Mouse (Mus musculus) midbrain, embryonic 14.5 days (tissue): Measurements from ENCODE around the gene Hebp1. TPM values are rescaled to one million over a fixed set of nuclear protein-coding genes. Genes with fewer than 3 reads are reported as not detected.

ENCODE experiments used
- ATAC-seq: fragments of 200-750 bp; cut with Nextera tagmentation; 2 replicates; pipeline ENCODE4 v1.8.0; 2017; ENCODE audit warnings: moderate number of reproducible peaks, moderate library complexity; ENCODE audit not compliant: low FRiP score, low TSS enrichment
- DNase-seq: peaks from one replicate; pipeline ENCODE4 v3.0.0-alpha.2; 2015
- H3K27ac ChIP-seq: fragments of 300-500 bp; sonication (generic); replicated peaks from 2 replicates; pipeline ENCODE4 v1.5.1; 2014; ENCODE audit warnings: mild to moderate bottlenecking, low read depth, low read length, moderate library complexity
- H3K27me3 ChIP-seq: fragments of 300-500 bp; sonication (generic); 2 replicates; pipeline ENCODE4 v1.6.1; 2014; ENCODE audit warnings: low read length, control low read depth, mixed read lengths; ENCODE audit not compliant: control insufficient read depth, insufficient read depth
- H3K36me3 ChIP-seq: fragments of 300-500 bp; sonication (generic); 2 replicates; pipeline ENCODE4 v1.6.1; 2014; ENCODE audit warnings: low read length, control low read depth; ENCODE audit not compliant: control insufficient read depth, insufficient read depth
- H3K4me1 ChIP-seq: fragments of 300-500 bp; sonication (generic); 2 replicates; pipeline ENCODE4 v1.6.1; 2014; ENCODE audit warnings: mild to moderate bottlenecking, antibody characterized with exemption, low read length, control low read depth; ENCODE audit not compliant: control insufficient read depth, insufficient read depth
- H3K4me2 ChIP-seq: fragments of 300-500 bp; sonication (generic); 2 replicates; pipeline ENCODE4 v1.6.1; 2014; ENCODE audit warnings: mild to moderate bottlenecking, low read length, moderate library complexity
- H3K4me3 ChIP-seq: fragments of 300-500 bp; sonication (generic); replicated peaks from 2 replicates; pipeline ENCODE4 v1.5.1; 2014; ENCODE audit warnings: low read depth, low read length
- H3K9ac ChIP-seq: fragments of 300-500 bp; sonication (generic); replicated peaks from 2 replicates; pipeline ENCODE4 v1.6.1; 2014; ENCODE audit warnings: mild to moderate bottlenecking, low read length, moderate library complexity
- H3K9me3 ChIP-seq: fragments of 300-500 bp; sonication (generic); 2 replicates; pipeline ENCODE4 v1.6.1; 2016; ENCODE audit warnings: low read length, control low read depth, mixed read lengths; ENCODE audit not compliant: control insufficient read depth
- WGBS: fragments of 180-500 bp; shearing (Covaris S2); extraction: QIAGEN DNeasy Blood & Tissue Kit; methylation state at CpG from one replicate; pipeline ENCODE4 v1.1.7; 2014; 5-methylcytosine and 5-hydroxymethylcytosine counted together
- polyA plus RNA-seq: library from polyadenylated mRNA; unstranded; fragments of >200 nt; fragmentation: Nextera tagmentation; extraction: Ambion mirVana; gene quantifications from 2 replicates; pipeline ENCODE4 v1.2.1, GENCODE M21; 2014

Gene Hebp1
- polyA plus RNA-seq, 1 experiment from 2014 or later = 3.5 TPM

DNA sequence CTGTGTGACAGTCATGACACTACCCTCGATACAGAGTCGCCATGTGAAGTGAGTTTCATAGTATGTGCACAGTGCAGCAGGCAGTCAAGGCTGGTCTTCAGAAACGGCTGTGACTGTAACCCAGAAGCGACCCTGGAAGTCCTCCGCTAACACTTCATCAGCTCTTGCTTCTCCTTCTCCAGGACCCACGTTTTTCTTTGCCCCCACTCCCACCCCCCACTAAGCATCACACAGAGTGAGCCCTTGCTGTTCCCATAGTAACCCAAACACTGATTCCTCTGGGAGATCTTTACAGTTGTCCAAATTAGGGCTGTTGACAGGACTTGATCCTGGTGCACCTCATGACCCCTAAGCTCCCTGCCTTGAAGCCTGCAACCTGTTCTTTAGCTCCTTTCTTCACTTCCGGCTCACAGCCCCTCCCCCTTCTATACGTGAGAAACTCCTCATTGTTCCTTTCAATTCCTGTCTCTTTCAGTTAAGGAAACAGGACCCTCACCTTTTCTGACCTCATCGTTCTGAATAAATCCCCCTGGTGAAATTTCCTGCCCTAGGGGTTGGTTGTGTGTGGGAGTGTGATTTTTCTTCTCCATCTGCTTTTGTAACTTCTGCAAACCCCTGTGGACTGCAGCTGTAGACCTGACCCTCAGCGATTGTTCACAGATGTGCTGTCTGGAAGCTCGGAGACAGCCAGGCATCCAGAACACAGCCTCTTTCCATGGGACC, 61.2 kb downstream of the Hebp1 start:
- Histone ChIP-seq H3K9ac (no peak overlapping the region), H3K27me3 (no peaks in the 10 kb centered on the region), H3K36me3 (no peaks in the 10 kb centered on the region), H3K4me2 (no peak overlapping the region), H3K4me1 (peaks cover 4% of the 10 kb centered on the region), H3K4me3 (no peak overlapping the region), H3K27ac (no peak overlapping the region), H3K9me3 (no peaks in the 10 kb centered on the region)
- DNase-seq (peak; percentile 9), ATAC-seq (no peak)
- 43% methylated on average over 11 of the region's 11 CpGs for WGBS

DNA sequence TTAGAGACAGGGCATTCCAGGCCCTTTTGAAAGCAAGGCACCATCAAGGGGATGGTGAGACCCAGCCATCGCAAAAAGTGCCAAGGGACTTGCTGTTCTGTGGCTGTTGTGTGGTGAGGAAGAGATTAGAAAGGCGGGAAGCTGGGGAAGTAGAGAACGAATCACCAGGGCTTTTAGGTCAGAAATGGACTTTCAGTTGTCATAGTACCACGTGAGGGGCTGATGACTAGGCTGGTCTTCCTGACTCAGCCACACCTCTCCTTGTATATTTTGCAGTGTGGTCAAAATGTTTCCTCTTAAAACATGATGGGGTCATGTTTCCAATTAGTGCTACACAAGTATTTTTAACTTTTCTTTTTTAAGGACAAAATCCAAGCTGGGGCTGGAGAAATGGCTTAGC, 62.1 kb downstream of the Hebp1 start:
- Histone ChIP-seq H3K4me3 (no peak overlapping the region), H3K36me3 (no peaks in the 10 kb centered on the region), H3K27me3 (no peaks in the 10 kb centered on the region), H3K9ac (no peak overlapping the region), H3K27ac (no peak overlapping the region), H3K4me1 (peaks cover 4% of the 10 kb centered on the region), H3K9me3 (no peaks in the 10 kb centered on the region), H3K4me2 (no peak overlapping the region)
- ATAC-seq (no peak), DNase-seq (no peak)
- WGBS = 84% methylated on average over 4 of the region's 4 CpGs

DNA sequence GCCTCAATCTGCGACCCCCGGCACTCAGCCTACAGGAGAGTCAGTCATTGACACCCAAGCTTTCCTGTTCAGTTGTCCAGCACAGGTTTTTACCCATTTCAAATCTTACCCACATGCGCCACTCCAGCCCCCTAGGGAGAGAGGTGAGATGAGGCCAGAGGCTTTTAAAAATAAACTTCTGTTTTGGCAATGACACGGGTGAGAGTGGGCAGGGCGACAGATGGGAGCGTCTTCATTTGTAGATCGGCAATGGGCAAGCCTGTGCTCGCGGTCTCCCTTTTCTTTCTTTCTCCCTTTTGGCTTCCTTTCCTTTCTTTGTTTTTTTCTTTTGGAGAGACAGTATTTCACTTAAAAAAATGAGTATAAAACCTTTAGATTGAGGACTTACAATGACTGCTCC, 64.3 kb downstream of the Hebp1 start:
- Histone ChIP-seq H3K27ac (no peak overlapping the region), H3K4me3 (no peak overlapping the region), H3K4me2 (no peak overlapping the region), H3K9me3 (no peaks in the 10 kb centered on the region), H3K36me3 (no peaks in the 10 kb centered on the region), H3K27me3 (no peaks in the 10 kb centered on the region), H3K4me1 (peaks cover 4% of the 10 kb centered on the region), H3K9ac (no peak overlapping the region)
- WGBS = 92% methylated on average over 9 of the region's 9 CpGs
- DNase-seq (no peak), ATAC-seq (no peak)

DNA sequence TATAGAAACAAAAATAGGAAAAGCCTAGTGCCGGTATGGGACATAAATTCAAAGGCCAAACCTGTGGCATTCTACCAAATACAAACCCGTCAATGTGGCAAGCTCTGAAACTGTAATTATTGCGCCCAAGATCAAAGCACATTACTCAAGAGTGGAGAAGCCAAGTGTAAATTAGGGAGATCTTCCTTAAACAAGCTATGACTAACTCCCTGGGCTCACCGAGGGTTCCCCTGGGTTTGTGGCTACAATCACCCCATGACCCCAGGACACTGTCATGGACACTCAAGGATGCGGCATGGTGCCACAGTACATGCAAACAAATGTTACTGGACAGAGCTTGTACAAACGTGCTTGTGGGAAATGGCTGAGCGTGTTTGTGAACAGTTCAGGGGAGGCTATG, 64.7 kb downstream of the Hebp1 start:
- H3K27me3 ChIP-seq = no peaks in the 10 kb centered on the region
- H3K9me3 ChIP-seq = no peaks in the 10 kb centered on the region
- H3K4me2 ChIP-seq = no peak overlapping the region
- H3K27ac ChIP-seq = no peak overlapping the region
- 83% methylated on average over 7 of the region's 7 CpGs for WGBS
- H3K4me3 ChIP-seq = no peak overlapping the region
- peaks cover 4% of the 10 kb centered on the region for H3K4me1 ChIP-seq
- H3K36me3 ChIP-seq = no peaks in the 10 kb centered on the region
- DNase-seq = no peak
- H3K9ac ChIP-seq = no peak overlapping the region
- no peak for ATAC-seq

DNA sequence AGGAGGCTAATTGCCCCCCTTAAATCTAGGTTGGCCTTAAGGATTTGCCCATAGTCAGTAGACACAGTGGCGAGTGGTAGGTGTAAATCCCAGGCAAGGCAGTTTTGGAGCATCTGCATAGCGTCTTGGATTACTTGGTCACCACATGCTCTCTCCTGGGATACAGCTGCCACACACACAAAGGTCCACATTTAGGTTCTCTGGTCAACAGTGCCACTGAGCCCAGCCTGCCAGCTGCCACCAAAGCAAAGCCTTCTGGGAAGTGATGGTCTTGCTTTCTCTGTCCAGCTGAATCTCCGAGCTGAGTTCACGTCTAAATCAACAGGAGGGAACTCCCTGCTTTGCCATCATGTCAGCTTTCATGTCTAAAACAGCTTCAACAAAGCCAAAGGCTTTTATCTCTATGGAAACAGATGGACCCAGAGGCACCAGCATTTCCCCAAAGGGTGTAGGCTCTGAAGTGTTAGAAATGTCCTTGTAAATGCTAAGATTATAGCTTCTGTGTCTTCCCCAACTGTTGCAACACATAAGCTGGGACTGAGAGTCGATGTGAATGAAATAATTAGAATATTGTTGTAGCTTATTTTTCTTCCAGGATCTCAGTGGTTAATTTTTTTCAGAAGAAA, 73.0 kb downstream of the Hebp1 start:
- Histone ChIP-seq H3K9ac (no peak overlapping the region), H3K27ac (no peak overlapping the region), H3K4me2 (no peak overlapping the region), H3K36me3 (no peaks in the 10 kb centered on the region), H3K4me3 (no peak overlapping the region), H3K9me3 (no peaks in the 10 kb centered on the region), H3K4me1 (no peaks in the 10 kb centered on the region), H3K27me3 (0 out of 2 replicates have a peak, but pooled peaks cover 3% of the 10 kb centered on the region)
- DNase-seq (peak; percentile 8), ATAC-seq (no peak)
- WGBS = 36% methylated on average over 5 of the region's 5 CpGs

DNA sequence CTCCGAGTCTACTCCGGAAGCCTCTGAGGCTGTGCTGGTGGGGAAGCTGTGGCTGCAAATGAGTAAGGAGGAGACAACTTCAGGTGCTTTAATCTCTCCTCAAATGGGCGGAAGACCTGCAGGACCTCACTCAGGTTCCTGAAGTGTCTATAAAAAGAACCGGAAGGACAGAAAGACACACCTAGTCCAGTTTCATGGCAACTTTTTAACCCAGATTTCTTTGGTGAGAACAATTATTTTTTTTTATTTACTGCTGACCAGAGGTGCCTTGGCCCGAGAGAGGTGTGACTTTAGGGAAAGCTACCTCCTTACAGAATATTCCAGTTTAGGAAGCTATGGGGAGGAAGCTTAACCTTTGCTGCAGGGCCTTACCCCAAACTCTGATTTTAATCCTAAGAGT, 79.6 kb downstream of the Hebp1 start, which contains the start of gene Gprc5d:
Gene Gprc5d, minus strand, starts transcription at position 101 of the 400 bp plus-strand sequence.
- H3K9ac ChIP-seq = no peak within 1 kb of the TSS
- no peaks in the 10 kb centered on the region for H3K9me3 ChIP-seq
- no peak within 1 kb of the TSS for H3K27ac ChIP-seq
- peaks cover 17% of the 10 kb centered on the region for H3K27me3 ChIP-seq
- ATAC-seq (no peak), DNase-seq (no peak)
- H3K4me1 ChIP-seq = peaks cover 3% of the 10 kb centered on the region; the same call in 1 of the 2 replicates
- H3K36me3 ChIP-seq = no peaks in the 10 kb centered on the region
- H3K4me3 ChIP-seq = no peak within 1 kb of the TSS
- WGBS = 92% methylated on average over 5 of the region's 5 CpGs
- no peak within 1 kb of the TSS for H3K4me2 ChIP-seq

DNA sequence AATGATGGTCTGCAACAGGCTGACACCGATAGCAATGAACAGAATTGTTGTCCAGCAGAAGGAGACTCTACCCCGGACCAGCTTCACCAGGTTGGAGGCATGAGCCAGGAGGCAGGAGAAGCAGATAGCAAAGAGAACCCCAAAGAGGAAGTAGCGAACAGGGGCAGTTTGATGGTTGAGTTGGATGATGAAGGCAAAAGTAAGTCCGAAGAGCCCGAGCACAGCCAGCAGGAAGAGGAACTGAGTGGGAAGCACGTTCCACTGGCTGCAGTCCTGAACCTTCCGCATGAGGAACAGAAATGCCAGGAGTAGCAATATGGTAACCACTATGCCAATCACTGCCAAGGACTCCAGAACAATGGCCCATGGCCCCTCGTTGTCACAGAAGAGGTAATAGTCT, 81.3 kb downstream of the Hebp1 start:
- WGBS = 95% methylated on average over 8 of the region's 8 CpGs

DNA sequence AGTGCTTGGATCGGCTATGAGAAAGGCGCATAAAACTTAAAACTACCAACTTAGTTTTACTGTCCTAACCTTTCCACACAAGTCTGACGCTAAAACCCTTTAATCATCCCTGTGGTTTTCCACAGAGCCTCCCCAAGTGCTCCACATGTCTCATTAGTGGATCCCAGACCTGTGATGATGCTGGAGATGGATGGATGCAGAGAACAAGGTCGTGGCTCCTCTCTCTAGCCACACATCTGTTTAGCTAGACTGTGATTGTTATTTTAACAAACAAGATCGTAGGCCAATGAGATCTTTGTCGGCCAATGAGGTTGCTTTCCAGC, 84.7 kb downstream of the Hebp1 start:
- ATAC-seq (no peak), DNase-seq (no peak)
- Histone ChIP-seq H3K4me2 (no peak overlapping the region), H3K27me3 (peaks cover 20% of the 10 kb centered on the region), H3K4me1 (peaks cover 10% of the 10 kb centered on the region; the same call in 1 of the 2 replicates), H3K36me3 (no peaks in the 10 kb centered on the region), H3K9me3 (no peaks in the 10 kb centered on the region), H3K4me3 (no peak overlapping the region), H3K9ac (no peak overlapping the region), H3K27ac (no peak overlapping the region)
- 20% methylated on average over 6 of the region's 6 CpGs for WGBS

More for the DNA sequence above, 81.3 kb downstream of the Hebp1 start:
- Histone ChIP-seq H3K27me3 (peaks cover 17% of the 10 kb centered on the region), H3K4me2 (no peak overlapping the region), H3K9me3 (no peaks in the 10 kb centered on the region), H3K27ac (no peak overlapping the region), H3K36me3 (no peaks in the 10 kb centered on the region), H3K9ac (no peak overlapping the region), H3K4me3 (no peak overlapping the region), H3K4me1 (peaks cover 10% of the 10 kb centered on the region; the same call in 1 of the 2 replicates)
- DNase-seq = no peak
- ATAC-seq = no peak
